Mouse (Mus musculus) neural tube, embryonic 13.5 days (tissue): ENCODE results near the gene Ms4a6d. TPM values are rescaled to one million over a fixed set of nuclear protein-coding genes. Genes with fewer than 3 reads are reported as not detected.
"Not testable (repeated sequence)": the region's sequence is repeated elsewhere in the genome, so short reads cannot be mapped to it uniquely, and the experiment has no call there.

ENCODE experiments used
- ATAC-seq: fragments of 200-750 bp; cut with Nextera tagmentation; 2 replicates; pipeline ENCODE4 v1.8.0; 2017; ENCODE audit warnings: low read depth, mild to moderate bottlenecking, moderate TSS enrichment, moderate library complexity
- H3K27ac ChIP-seq: fragments of 300-500 bp; sonication (generic); replicated peaks from 2 replicates; pipeline ENCODE4 v1.5.1; 2015; ENCODE audit warnings: moderate library complexity, mild to moderate bottlenecking, inconsistent platforms
- H3K27me3 ChIP-seq: fragments of 300-500 bp; sonication (generic); 2 replicates; pipeline ENCODE4 v1.6.1; 2015; ENCODE audit warnings: mild to moderate bottlenecking, inconsistent platforms
- H3K36me3 ChIP-seq: fragments of 300-500 bp; sonication (generic); 2 replicates; pipeline ENCODE4 v1.6.1; 2015; ENCODE audit warnings: mild to moderate bottlenecking, inconsistent platforms
- H3K4me1 ChIP-seq: fragments of 300-500 bp; sonication (generic); replicated peaks from 2 replicates; pipeline ENCODE4 v1.6.1; 2015; ENCODE audit warnings: inconsistent platforms
- H3K4me2 ChIP-seq: fragments of 300-500 bp; sonication (generic); 2 replicates; pipeline ENCODE4 v1.6.1; 2015; ENCODE audit warnings: inconsistent platforms, mild to moderate bottlenecking, moderate library complexity
- H3K4me3 ChIP-seq: fragments of 300-500 bp; sonication (generic); 2 replicates; pipeline ENCODE4 v1.5.1; 2015; ENCODE audit warnings: mild to moderate bottlenecking, inconsistent platforms
- H3K9ac ChIP-seq: fragments of 300-500 bp; sonication (generic); 2 replicates; pipeline ENCODE4 v1.6.1; 2015; ENCODE audit warnings: moderate library complexity, mild to moderate bottlenecking, inconsistent platforms
- H3K9me3 ChIP-seq: fragments of 300-500 bp; sonication (generic); 2 replicates; pipeline ENCODE4 v1.6.1; 2016; ENCODE audit warnings: inconsistent platforms
- WGBS: fragments of 180-500 bp; shearing (Covaris S2); methylation state at CpG from one replicate; pipeline ENCODE4 v1.1.7; 2015; 5-methylcytosine and 5-hydroxymethylcytosine counted together
- polyA plus RNA-seq: library from polyadenylated mRNA; unstranded; fragments of >200 nt; fragmentation: Nextera tagmentation; extraction: Ambion mirVana; gene quantifications from 2 replicates; pipeline ENCODE4 v1.2.1, GENCODE M21; 2015

Ms4a6d gene
- polyA plus RNA-seq, 1 experiment from 2014 or later, result 1.8 TPM

- ATAC-seq, H3K27me3 ChIP-seq, H3K9ac ChIP-seq, H3K4me3 ChIP-seq, H3K36me3 ChIP-seq, H3K4me1 ChIP-seq, H3K27ac ChIP-seq, H3K9me3 ChIP-seq, H3K4me2 ChIP-seq: not testable (repeated sequence)
- WGBS, result 92% methylated on average over 2 of the region's 2 CpGs
Observed at GRCm38 (mm10) chr19:11544383-11544782, 60.3 kb downstream of the Ms4a6d start.

GRCm38 (mm10) chr19:11540166-11540821 lies 64.4 kb downstream of the Ms4a6d start:
- not testable (repeated sequence) for H3K9me3 ChIP-seq, ATAC-seq, H3K27me3 ChIP-seq, H3K9ac ChIP-seq, H3K27ac ChIP-seq, H3K4me3 ChIP-seq, H3K4me1 ChIP-seq, H3K36me3 ChIP-seq, H3K4me2 ChIP-seq
- WGBS, result 92% methylated on average over 1 of the region's 1 CpGs

- no peak overlapping the region for H3K4me3 ChIP-seq
- no peaks in the 10 kb centered on the region for H3K9me3 ChIP-seq
- no peaks in the 10 kb centered on the region for H3K36me3 ChIP-seq
- H3K27me3 ChIP-seq, result no peaks in the 10 kb centered on the region
- no peaks in the 10 kb centered on the region for H3K4me1 ChIP-seq
- 18% methylated on average over 2 of the region's 2 CpGs for WGBS
- no peak overlapping the region for H3K4me2 ChIP-seq
- ATAC-seq, result no peak
- H3K9ac ChIP-seq, result no peak overlapping the region
- H3K27ac ChIP-seq, result no peak overlapping the region
Observed at GRCm38 (mm10) chr19:11537336-11537735, 67.3 kb downstream of the Ms4a6d start.

Other genes with a start within 250 kb of the Ms4a6d start
- 3.2 and 3.6 TPM in 2 replicates for gene Ms4a4a, start 229.3 kb downstream of the Ms4a6d start, polyA plus RNA-seq
- gene Ms4a4c, start 200.1 kb downstream of the Ms4a6d start, polyA plus RNA-seq, result 0.11 and 0.59 TPM in 2 replicates
- not detected in 2 replicates for gene Ms4a4b, start 161.3 kb downstream of the Ms4a6d start, polyA plus RNA-seq
- 2.9 and 3.3 TPM in 2 replicates for gene Ms4a6c, start 135.5 kb downstream of the Ms4a6d start, polyA plus RNA-seq
- not detected in 2 replicates for gene Gm8369, start 118.9 kb downstream of the Ms4a6d start, polyA plus RNA-seq
- gene Ms4a6b, start 88.3 kb downstream of the Ms4a6d start, polyA plus RNA-seq, result 3.7 and 3.8 TPM in 2 replicates
- gene Ms4a4d, start 68.0 kb downstream of the Ms4a6d start, polyA plus RNA-seq, result 0.25 TPM in 1 of 2 replicates, not detected in the other
- 0.18 and 0.40 TPM in 2 replicates for gene Ms4a2, start 18.9 kb upstream of the Ms4a6d start, polyA plus RNA-seq
- gene Ms4a3, start 36.0 kb upstream of the Ms4a6d start, polyA plus RNA-seq, result 0.18 TPM in 1 of 2 replicates, not detected in the other
- gene Oosp2, start 55.7 kb upstream of the Ms4a6d start, polyA plus RNA-seq, result not detected in 2 replicates
- gene Oosp1, start 86.3 kb upstream of the Ms4a6d start, polyA plus RNA-seq, result not detected in 2 replicates
- not detected in 2 replicates for gene Oosp3, start 92.2 kb upstream of the Ms4a6d start, polyA plus RNA-seq
- gene Gif, start 142.7 kb upstream of the Ms4a6d start, polyA plus RNA-seq, result not detected in 2 replicates
- gene Mrpl16, start 165.5 kb upstream of the Ms4a6d start, polyA plus RNA-seq, result 40.4 and 46.1 TPM in 2 replicates
- 6.4 and 6.7 TPM in 2 replicates for gene Stx3, start 214.6 kb upstream of the Ms4a6d start, polyA plus RNA-seq
- not detected in 2 replicates for gene Olfr1417, start 234.4 kb upstream of the Ms4a6d start, polyA plus RNA-seq